Mouse (Mus musculus) embryonic facial prominence, embryonic 14.5 days (tissue): ENCODE results near the gene Rabgap1l. TPM values are rescaled to one million over a fixed set of nuclear protein-coding genes. Genes with fewer than 3 reads are reported as not detected.

Experiments used
- ATAC-seq: fragments of 200-750 bp; cut with Nextera tagmentation; 2 replicates; pipeline ENCODE4 v1.8.0; 2017; ENCODE audit warnings: low read depth, moderate number of reproducible peaks, moderate TSS enrichment
- DNase-seq: peaks from one replicate; pipeline ENCODE4 v3.0.0-alpha.2; 2015; ENCODE audit warnings: low spot score
- H3K27ac ChIP-seq: fragments of 300-500 bp; sonication (generic); replicated peaks from 2 replicates; pipeline ENCODE4 v1.5.1; 2014; ENCODE audit warnings: low read depth, mild to moderate bottlenecking, low read length, moderate library complexity
- H3K27me3 ChIP-seq: fragments of 300-500 bp; sonication (generic); replicated peaks from 2 replicates; pipeline ENCODE4 v1.6.1; 2014; ENCODE audit warnings: low read length; ENCODE audit not compliant: control insufficient read depth, insufficient read depth
- H3K36me3 ChIP-seq: fragments of 300-500 bp; sonication (generic); 2 replicates; pipeline ENCODE4 v1.6.1; 2014; ENCODE audit warnings: low read length, mixed read lengths; ENCODE audit not compliant: control insufficient read depth, insufficient read depth
- H3K4me1 ChIP-seq: fragments of 300-500 bp; sonication (generic); 2 replicates; pipeline ENCODE4 v1.6.1; 2014; ENCODE audit warnings: antibody characterized with exemption, low read length; ENCODE audit not compliant: control insufficient read depth, insufficient read depth
- H3K4me2 ChIP-seq: fragments of 300-500 bp; sonication (generic); 2 replicates; pipeline ENCODE4 v1.6.1; 2014; ENCODE audit warnings: low read depth, mild to moderate bottlenecking, low read length, moderate library complexity, mixed read lengths
- H3K4me3 ChIP-seq: fragments of 300-500 bp; sonication (generic); 2 replicates; pipeline ENCODE4 v1.5.1; 2014; ENCODE audit warnings: low read depth, mild to moderate bottlenecking, low read length
- H3K9ac ChIP-seq: fragments of 300-500 bp; sonication (generic); 2 replicates; pipeline ENCODE4 v1.6.1; 2014; ENCODE audit warnings: low read depth, mild to moderate bottlenecking, low read length, moderate library complexity, mixed read lengths
- H3K9me3 ChIP-seq: fragments of 300-500 bp; sonication (generic); 2 replicates; pipeline ENCODE4 v1.6.1; 2016; ENCODE audit warnings: low read length; ENCODE audit not compliant: control insufficient read depth
- WGBS: fragments of 180-500 bp; shearing (Covaris S2); extraction: QIAGEN DNeasy Blood & Tissue Kit; methylation state at CpG from one replicate; pipeline ENCODE4 v1.1.7; 2014; 5-methylcytosine and 5-hydroxymethylcytosine counted together
- polyA plus RNA-seq: library from polyadenylated mRNA; unstranded; fragments of >200 nt; fragmentation: Nextera tagmentation; extraction: Ambion mirVana; gene quantifications from 2 replicates; pipeline ENCODE4 v1.2.1, GENCODE M21; 2014

The Rabgap1l gene
- polyA plus RNA-seq, 1 experiment from 2014 or later = 16.3 TPM

GRCm38 (mm10) chr1:160263053-160263452 lies 530.0 kb downstream of the Rabgap1l start:
- Histone ChIP-seq H3K9ac (no peak overlapping the region), H3K9me3 (no peaks in the 10 kb centered on the region), H3K27me3 (no peaks in the 10 kb centered on the region), H3K36me3 (no peaks in the 10 kb centered on the region), H3K4me3 (no peak overlapping the region), H3K4me1 (no peaks in the 10 kb centered on the region), H3K4me2 (no peak overlapping the region), H3K27ac (no peak overlapping the region)
- DNase-seq = no peak
- no peak for ATAC-seq
- 78% methylated on average over 5 of the region's 5 CpGs for WGBS

GRCm38 (mm10) chr1:160262415-160262814 lies 530.6 kb downstream of the Rabgap1l start:
- no peak for ATAC-seq
- 50% methylated on average over 4 of the region's 4 CpGs for WGBS
- no peak overlapping the region for H3K27ac ChIP-seq

GRCm38 (mm10) chr1:160261849-160262248 lies 531.2 kb downstream of the Rabgap1l start:
- H3K4me3 ChIP-seq = no peak overlapping the region
- no peak overlapping the region for H3K9ac ChIP-seq
- DNase-seq = no peak
- H3K4me2 ChIP-seq = no peak overlapping the region
- H3K27ac ChIP-seq = no peak overlapping the region
- H3K9me3 ChIP-seq = no peaks in the 10 kb centered on the region
- no peaks in the 10 kb centered on the region for H3K27me3 ChIP-seq
- H3K4me1 ChIP-seq = no peaks in the 10 kb centered on the region
- H3K36me3 ChIP-seq = no peaks in the 10 kb centered on the region
- ATAC-seq = no peak
- 67% methylated on average over 2 of the region's 2 CpGs for WGBS

More at GRCm38 (mm10) chr1:160262415-160262814, 530.6 kb downstream of the Rabgap1l start:
- Histone ChIP-seq H3K9me3 (no peaks in the 10 kb centered on the region), H3K27me3 (no peaks in the 10 kb centered on the region), H3K4me3 (no peak overlapping the region), H3K4me2 (no peak overlapping the region), H3K9ac (no peak overlapping the region), H3K4me1 (no peaks in the 10 kb centered on the region), H3K36me3 (no peaks in the 10 kb centered on the region)
- no peak for DNase-seq

GRCm38 (mm10) chr1:160260605-160261004 lies 532.4 kb downstream of the Rabgap1l start:
- no peaks in the 10 kb centered on the region for H3K27me3 ChIP-seq
- no peaks in the 10 kb centered on the region for H3K36me3 ChIP-seq
- H3K27ac ChIP-seq = peak overlapping the region; percentile 63
- no peak overlapping the region for H3K9ac ChIP-seq
- no peak overlapping the region for H3K4me3 ChIP-seq
- DNase-seq (no peak), ATAC-seq (no peak)
- WGBS = 78% methylated on average over 4 of the region's 4 CpGs
- H3K4me2 ChIP-seq = no peak overlapping the region
- H3K4me1 ChIP-seq = no peaks in the 10 kb centered on the region
- no peaks in the 10 kb centered on the region for H3K9me3 ChIP-seq

- Histone ChIP-seq H3K9ac (no peak overlapping the region), H3K4me2 (no peak overlapping the region), H3K9me3 (no peaks in the 10 kb centered on the region), H3K4me1 (no peaks in the 10 kb centered on the region), H3K27ac (no peak overlapping the region), H3K4me3 (no peak overlapping the region), H3K36me3 (no peaks in the 10 kb centered on the region), H3K27me3 (no peaks in the 10 kb centered on the region)
- ATAC-seq = peak; percentile 90
- peak; percentile 78 for DNase-seq
- WGBS = 40% methylated on average over 7 of the region's 7 CpGs
Observed at GRCm38 (mm10) chr1:160259884-160260283, 533.1 kb downstream of the Rabgap1l start.

GRCm38 (mm10) chr1:160253108-160253507 lies 539.9 kb downstream of the Rabgap1l start:
- H3K9me3 ChIP-seq = no peaks in the 10 kb centered on the region
- H3K9ac ChIP-seq = no peak overlapping the region
- H3K4me2 ChIP-seq = no peak overlapping the region
- WGBS = 100% methylated on average over 2 of the region's 2 CpGs
- no peaks in the 10 kb centered on the region for H3K27me3 ChIP-seq
- H3K4me1 ChIP-seq = no peaks in the 10 kb centered on the region; the same call in 1 of the 2 replicates
- DNase-seq (no peak), ATAC-seq (no peak)
- H3K36me3 ChIP-seq = no peaks in the 10 kb centered on the region
- no peak overlapping the region for H3K27ac ChIP-seq
- H3K4me3 ChIP-seq = no peak overlapping the region

- no peak overlapping the region for H3K4me3 ChIP-seq
- H3K27ac ChIP-seq = no peak overlapping the region
- H3K9me3 ChIP-seq = no peaks in the 10 kb centered on the region
- ATAC-seq (no peak), DNase-seq (peak; percentile 37)
- H3K4me1 ChIP-seq = no peaks in the 10 kb centered on the region; the same call in 1 of the 2 replicates
- H3K4me2 ChIP-seq = no peak overlapping the region
- H3K36me3 ChIP-seq = no peaks in the 10 kb centered on the region
- no peaks in the 10 kb centered on the region for H3K27me3 ChIP-seq
- WGBS = 47% methylated on average over 5 of the region's 5 CpGs
- no peak overlapping the region for H3K9ac ChIP-seq
Observed at GRCm38 (mm10) chr1:160251388-160252007, 541.5 kb downstream of the Rabgap1l start.

- H3K27me3 ChIP-seq = no peaks in the 10 kb centered on the region
- H3K27ac ChIP-seq = no peak overlapping the region
- H3K9ac ChIP-seq = no peak overlapping the region
- H3K4me2 ChIP-seq = no peak overlapping the region
- 25% methylated on average over 4 of the region's 4 CpGs for WGBS
- H3K9me3 ChIP-seq = no peaks in the 10 kb centered on the region
- ATAC-seq (no peak), DNase-seq (no peak)
- no peak overlapping the region for H3K4me3 ChIP-seq
- no peaks in the 10 kb centered on the region for H3K36me3 ChIP-seq
- H3K4me1 ChIP-seq = no peaks in the 10 kb centered on the region; the same call in 1 of the 2 replicates
Observed at GRCm38 (mm10) chr1:160250782-160251181, 542.2 kb downstream of the Rabgap1l start.

- Histone ChIP-seq H3K4me2 (no peak overlapping the region), H3K36me3 (no peaks in the 10 kb centered on the region), H3K27ac (peak overlapping the region; percentile 10; the same call in 1 of the 2 replicates), H3K27me3 (no peaks in the 10 kb centered on the region), H3K9ac (no peak overlapping the region), H3K4me1 (no peaks in the 10 kb centered on the region; the same call in 1 of the 2 replicates), H3K4me3 (no peak overlapping the region), H3K9me3 (no peaks in the 10 kb centered on the region)
- ATAC-seq (peak; percentile 24; the same call in 1 of the 2 replicates), DNase-seq (peak; percentile 36)
- WGBS = 63% methylated on average over 3 of the region's 3 CpGs
Observed at GRCm38 (mm10) chr1:160249786-160250185, 543.2 kb downstream of the Rabgap1l start.
